In the genomic region with DNA sequence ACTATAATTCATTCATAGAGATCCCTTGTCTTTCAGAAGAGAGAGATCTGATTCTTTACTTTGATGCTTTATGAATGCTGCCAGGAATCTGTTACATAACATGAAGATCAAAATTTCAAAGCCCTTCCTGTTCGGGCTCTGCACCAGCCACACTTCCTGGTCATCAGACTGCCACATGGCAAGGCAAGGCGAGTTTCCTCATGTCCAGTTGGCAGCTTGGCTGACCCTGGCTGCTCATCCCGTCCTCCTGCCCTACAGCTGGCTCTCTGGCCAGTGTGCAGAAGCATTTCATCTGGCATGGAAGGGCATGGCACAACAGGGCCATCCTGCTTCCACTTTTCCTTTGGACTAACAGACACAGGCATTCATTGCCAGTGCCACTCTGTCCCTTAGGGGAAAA, we compare ENCODE assay signal across 8 mouse cellular contexts.
DNase-seq lines count a peak whose midpoint lies in the region; ATAC-seq lines count a peak whose summit lies in the region.

No protein-coding gene starts in this region.

- DNase-seq in cerebellum, postnatal 4 days (ENCODE audit: low spot score in 2 of 2), result no peak
- DNase-seq in lung, postnatal 10 days, result peak; percentile 27
- no peak for DNase-seq in lung, postnatal 25 days (ENCODE audit: low spot score)
- peak; percentile 62 for DNase-seq in cerebellum, adult 9-10 months
- peak; percentile 28 for DNase-seq in kidney, postnatal 10 days
- no peak for DNase-seq in embryo, embryonic 11 days

- ATAC-seq in cerebellum, adult (ENCODE audit: insufficient number of reproducible peaks, low FRiP score, low TSS enrichment), result peak; percentile 85
- ATAC-seq in frontal cortex, adult (ENCODE audit: low TSS enrichment), result no peak

Comparison
In these comparisons a context has a peak if more than half of its experiments do, and no peak if none do; other contexts are left out.
1. DNase-seq: peak in lung, postnatal 10 days (single experiment), cerebellum, adult 9-10 months (single experiment) and kidney, postnatal 10 days (single experiment); none in cerebellum, postnatal 4 days (0 of 2), lung, postnatal 25 days (single experiment) and embryo, embryonic 11 days (single experiment).